8 mouse cellular contexts compared by ENCODE assay signal in genomic region chr5:91138970-91139369, GRCm38 (mm10). TPM values are rescaled to one million over a fixed set of nuclear protein-coding genes. Genes with fewer than 3 reads are reported as not detected.
DNase-seq lines count a peak whose midpoint lies in the region; ATAC-seq and TF ChIP-seq lines count a peak whose summit lies in the region.

No protein-coding gene starts in this region.

- H3K9ac ChIP-seq in kidney, embryonic 14.5 days (ENCODE audit: low read depth, low read length) = peak overlapping the region; percentile 37; the same call in 1 of the 2 replicates
- H3K9ac ChIP-seq in hindbrain, embryonic 14.5 days = no peak overlapping the region
- no peak overlapping the region for H3K9ac ChIP-seq in midbrain, embryonic 14.5 days (replicated peaks; ENCODE audit: low read length)

- no peak for DNase-seq in kidney, adult 18-20 months
- DNase-seq in hindbrain, embryonic 14.5 days (ENCODE audit: low spot score) = no peak
- DNase-seq in midbrain, embryonic 14.5 days = no peak
- DNase-seq in right cerebral cortex, postnatal 10 days (ENCODE audit: low spot score in 2 of 2) = no peak
- DNase-seq in frontal cortex, postnatal 14 days (ENCODE audit: low spot score in 2 of 2) = no peak
- no peak for DNase-seq in right cerebral cortex, postnatal 14 days

- peaks cover 12% of the 10 kb centered on the region for H3K27me3 ChIP-seq in kidney, embryonic 14.5 days (ENCODE audit: control insufficient read depth, insufficient read depth, low read length)
- peaks cover 23% of the 10 kb centered on the region for H3K27me3 ChIP-seq in hindbrain, embryonic 14.5 days (ENCODE audit: control insufficient read depth, insufficient read depth, low read length)
- peaks cover 12% of the 10 kb centered on the region; the same call in 1 of the 2 replicates for H3K27me3 ChIP-seq in midbrain, embryonic 14.5 days (ENCODE audit: control insufficient read depth, insufficient read depth, low read length)

- TF ChIP-seq POLR2A in cortical plate, adult 2 months (IDR thresholded peaks at IDR 0.05; ENCODE audit: extremely low read depth, insufficient read depth, low read length) = no peak

- no peaks in the 10 kb centered on the region for H3K9me3 ChIP-seq in kidney, embryonic 14.5 days (ENCODE audit: control insufficient read depth, low read length)
- no peaks in the 10 kb centered on the region for H3K9me3 ChIP-seq in hindbrain, embryonic 14.5 days (ENCODE audit: control insufficient read depth, low read length)
- H3K9me3 ChIP-seq in midbrain, embryonic 14.5 days (ENCODE audit: control insufficient read depth, low read length) = no peaks in the 10 kb centered on the region

- no peak overlapping the region for H3K27ac ChIP-seq in kidney, embryonic 14.5 days (ENCODE audit: low read depth, low read length)
- no peak overlapping the region for H3K27ac ChIP-seq in cortical plate, adult 2 months (ENCODE audit: insufficient read depth, low read length)
- H3K27ac ChIP-seq in hindbrain, embryonic 14.5 days = no peak overlapping the region
- no peak overlapping the region for H3K27ac ChIP-seq in midbrain, embryonic 14.5 days (replicated peaks; ENCODE audit: low read depth, low read length)

- H3K36me3 ChIP-seq in kidney, embryonic 14.5 days (ENCODE audit: control insufficient read depth, insufficient read depth, low read length) = no peaks in the 10 kb centered on the region
- H3K36me3 ChIP-seq in hindbrain, embryonic 14.5 days (replicated peaks; ENCODE audit: control insufficient read depth, insufficient read depth) = no peaks in the 10 kb centered on the region
- H3K36me3 ChIP-seq in midbrain, embryonic 14.5 days (ENCODE audit: control insufficient read depth, insufficient read depth, low read length) = no peaks in the 10 kb centered on the region

- H3K4me2 ChIP-seq in kidney, embryonic 14.5 days (replicated peaks; ENCODE audit: low read depth, low read length) = peak overlapping the region; percentile 95
- H3K4me2 ChIP-seq in hindbrain, embryonic 14.5 days (replicated peaks) = peak overlapping the region; percentile 94
- peak overlapping the region; percentile 91 for H3K4me2 ChIP-seq in midbrain, embryonic 14.5 days (ENCODE audit: low read length)

- ATAC-seq in kidney, embryonic 14.5 days (ENCODE audit: low FRiP score, low TSS enrichment) = peak; percentile 73; the same call in 1 of the 2 replicates
- ATAC-seq in hindbrain, embryonic 14.5 days (ENCODE audit: low FRiP score) = no peak
- ATAC-seq in midbrain, embryonic 14.5 days (ENCODE audit: low FRiP score, low TSS enrichment) = no peak

- 2% methylated on average over 7 of the region's 7 CpGs for WGBS in kidney, embryonic 14.5 days
- 2% methylated on average over 7 of the region's 7 CpGs for WGBS in hindbrain, embryonic 14.5 days
- 4% methylated on average over 7 of the region's 7 CpGs for whole genome bisulfite sequencing in midbrain, embryonic 14.5 days

- TF ChIP-seq CTCF in cortical plate, adult 2 months (IDR thresholded peaks at IDR 0.05; ENCODE audit: extremely low read depth, insufficient read depth, low read length) = no peak

- peak overlapping the region; percentile 48 for H3K4me3 ChIP-seq in kidney, embryonic 14.5 days (ENCODE audit: low read length)
- peak overlapping the region; percentile 41 for H3K4me3 ChIP-seq in cortical plate, adult 2 months (ENCODE audit: insufficient read depth, low read length)
- H3K4me3 ChIP-seq in hindbrain, embryonic 14.5 days (replicated peaks; ENCODE audit: low read length) = peak overlapping the region; percentile 66
- H3K4me3 ChIP-seq in midbrain, embryonic 14.5 days (replicated peaks; ENCODE audit: low read depth, low read length) = peak overlapping the region; percentile 57

- H3K4me1 ChIP-seq in kidney, embryonic 14.5 days (ENCODE audit: control insufficient read depth, insufficient read depth, low read length) = no peaks in the 10 kb centered on the region
- H3K4me1 ChIP-seq in cortical plate, adult 2 months (ENCODE audit: control insufficient read depth, insufficient read depth, low read length) = no peaks in the 10 kb centered on the region
- no peaks in the 10 kb centered on the region for H3K4me1 ChIP-seq in hindbrain, embryonic 14.5 days (replicated peaks; ENCODE audit: control insufficient read depth, insufficient read depth, low read length)
- no peaks in the 10 kb centered on the region for H3K4me1 ChIP-seq in midbrain, embryonic 14.5 days (ENCODE audit: control insufficient read depth, insufficient read depth, low read length)

RNA-seq across cellular contexts. Expression of gene Areg, which starts 0.4 kb away (rescaled TPM):
- 0.18 TPM in 1 of 2 replicates, not detected in the other for polyA plus RNA-seq in kidney, embryonic 14.5 days (2014; fragmentation: Nextera tagmentation; extraction: Ambion mirVana)
- 0.10 and 0.11 TPM in 2 replicates for polyA plus RNA-seq in cortical plate, adult 2 months (2012; rRNA removed)
- 0.27 and 0.34 TPM in 2 replicates for polyA plus RNA-seq in hindbrain, embryonic 14.5 days (2014; fragmentation: Nextera tagmentation; extraction: Ambion mirVana)
- 0.30 TPM in 1 of 2 replicates, not detected in the other for polyA plus RNA-seq in midbrain, embryonic 14.5 days (2014; fragmentation: Nextera tagmentation; extraction: Ambion mirVana)
